8 mouse cellular contexts compared by ENCODE assay signal in genomic region chr1:126830031-126830927, GRCm38 (mm10). TPM values are rescaled to one million over a fixed set of nuclear protein-coding genes. Genes with fewer than 3 reads are reported as not detected.
DNase-seq lines count a peak whose midpoint lies in the region; ATAC-seq lines count a peak whose summit lies in the region.

Nckap5 (minus strand) TSS chr1:126830799.

- WGBS in embryonic facial prominence, embryonic 14.5 days = 2% methylated on average over 35 of the region's 35 CpGs
- 3% methylated on average over 35 of the region's 35 CpGs for WGBS in midbrain, embryonic 11.5 days
- under 1% methylated on average over 35 of the region's 35 CpGs for WGBS in stomach, embryonic 14.5 days

- H3K36me3 ChIP-seq in embryonic facial prominence, embryonic 14.5 days (ENCODE audit: control insufficient read depth, insufficient read depth, low read length) = no peaks in the 10 kb centered on the region
- H3K36me3 ChIP-seq in midbrain, embryonic 11.5 days (ENCODE audit: control insufficient read depth, insufficient read depth, low read length) = no peaks in the 10 kb centered on the region
- H3K36me3 ChIP-seq in stomach, embryonic 14.5 days (ENCODE audit: control insufficient read depth, insufficient read depth, low read length) = no peaks in the 10 kb centered on the region

- peak within 1 kb of the TSS; percentile 71 for H3K27ac ChIP-seq in embryonic facial prominence, embryonic 14.5 days (replicated peaks; ENCODE audit: low read depth, low read length)
- peak within 1 kb of the TSS; percentile 26 for H3K27ac ChIP-seq in midbrain, embryonic 11.5 days (ENCODE audit: low read depth, low read length)
- no peak within 1 kb of the TSS for H3K27ac ChIP-seq in stomach, embryonic 14.5 days (ENCODE audit: low read length)

- H3K4me3 ChIP-seq in embryonic facial prominence, embryonic 14.5 days (ENCODE audit: low read depth, low read length) = peak within 1 kb of the TSS; percentile 36
- peak within 1 kb of the TSS; percentile 31 for H3K4me3 ChIP-seq in midbrain, embryonic 11.5 days (ENCODE audit: low read depth, low read length)
- peak within 1 kb of the TSS; percentile 29 for H3K4me3 ChIP-seq in stomach, embryonic 14.5 days (ENCODE audit: low read depth, low read length)

- intact Hi-C loops in left cerebral cortex, postnatal 4 days (cut with DNase I) = no loop called here

- H3K9ac ChIP-seq in embryonic facial prominence, embryonic 14.5 days (ENCODE audit: low read depth, low read length) = peak within 1 kb of the TSS; percentile 58
- H3K9ac ChIP-seq in midbrain, embryonic 11.5 days (ENCODE audit: low read length) = peak within 1 kb of the TSS; percentile 54
- H3K9ac ChIP-seq in stomach, embryonic 14.5 days (replicated peaks; ENCODE audit: low read depth, low read length) = 0 out of 2 replicates have a peak within 1 kb of the TSS, but pooled peaks have one; percentile 25

- DNase-seq in adrenal gland, postnatal 36 days = peak; percentile 61 to 75
- DNase-seq in embryonic facial prominence, embryonic 14.5 days (ENCODE audit: low spot score) = peak; percentile 93
- peak; percentile 70 for DNase-seq in heart, adult 8-10 months (ENCODE audit: low spot score)
- peak; percentile 81 for DNase-seq in kidney, adult 18-20 months
- peak; percentile 82 for DNase-seq in left cerebral cortex, postnatal 4 days
- peak; percentile 96 for DNase-seq in midbrain, embryonic 11.5 days (ENCODE audit: low spot score, missing footprints)
- no peak for DNase-seq in spleen, postnatal 14 days (ENCODE audit: low spot score in 2 of 2)

- H3K4me1 ChIP-seq in embryonic facial prominence, embryonic 14.5 days (ENCODE audit: control insufficient read depth, insufficient read depth, low read length) = peaks cover 8% of the 10 kb centered on the region; the same call in 1 of the 2 replicates
- H3K4me1 ChIP-seq in midbrain, embryonic 11.5 days (ENCODE audit: control insufficient read depth, insufficient read depth, low read length) = peaks cover 13% of the 10 kb centered on the region
- H3K4me1 ChIP-seq in stomach, embryonic 14.5 days (ENCODE audit: control insufficient read depth, insufficient read depth, low read length) = peaks cover 9% of the 10 kb centered on the region; the same call in 1 of the 2 replicates

- ATAC-seq in embryonic facial prominence, embryonic 14.5 days (ENCODE audit: low read depth) = peak; percentile 84
- peak; percentile 79 for ATAC-seq in midbrain, embryonic 11.5 days (ENCODE audit: low FRiP score)
- ATAC-seq in stomach, embryonic 14.5 days (ENCODE audit: insufficient number of reproducible peaks, insufficient read depth, low FRiP score, low read depth) = peak; percentile 57

- 0 out of 2 replicates have a peak, but pooled peaks cover 9% of the 10 kb centered on the region for H3K27me3 ChIP-seq in embryonic facial prominence, embryonic 14.5 days (replicated peaks; ENCODE audit: control insufficient read depth, insufficient read depth, low read length)
- no peaks in the 10 kb centered on the region for H3K27me3 ChIP-seq in midbrain, embryonic 11.5 days (ENCODE audit: control insufficient read depth, insufficient read depth, low read length)
- no peaks in the 10 kb centered on the region for H3K27me3 ChIP-seq in stomach, embryonic 14.5 days (ENCODE audit: control insufficient read depth, insufficient read depth, low read length)

- peak within 1 kb of the TSS; percentile 65 for H3K4me2 ChIP-seq in embryonic facial prominence, embryonic 14.5 days (ENCODE audit: low read depth, low read length)
- H3K4me2 ChIP-seq in midbrain, embryonic 11.5 days = peak within 1 kb of the TSS; percentile 64
- H3K4me2 ChIP-seq in stomach, embryonic 14.5 days (replicated peaks; ENCODE audit: low read depth, low read length) = peak within 1 kb of the TSS; percentile 78

- no peaks in the 10 kb centered on the region for H3K9me3 ChIP-seq in embryonic facial prominence, embryonic 14.5 days (ENCODE audit: control insufficient read depth, low read length)
- no peaks in the 10 kb centered on the region for H3K9me3 ChIP-seq in midbrain, embryonic 11.5 days (ENCODE audit: control insufficient read depth, low read length)
- no peaks in the 10 kb centered on the region for H3K9me3 ChIP-seq in stomach, embryonic 14.5 days (ENCODE audit: control insufficient read depth, low read depth, low read length)

RNA-seq across cellular contexts. Expression of gene Nckap5, which starts in this region (rescaled TPM):
- 10 to 100 TPM; 39.0 to 79.2 TPM for total RNA-seq in adrenal gland, postnatal 36 days (2021)
- polyA plus RNA-seq in embryonic facial prominence, embryonic 14.5 days (2014; fragmentation: Nextera tagmentation; extraction: Ambion mirVana) = 6.2 and 7.9 TPM in 2 replicates
- total RNA-seq in heart, adult 8-10 months (2022) = 10 to 100 TPM in 2 of 4 experiments, 1 to 10 TPM in 2; 6.8 to 11.7 (median 8.7) TPM
- total RNA-seq in left cerebral cortex, postnatal 4 days (2021) = 10 to 100 TPM; 25.5 to 25.8 TPM
- polyA plus RNA-seq in midbrain, embryonic 11.5 days (2014; fragmentation: Nextera tagmentation; extraction: Ambion mirVana) = 20.4 and 23.1 TPM in 2 replicates
- 4.8 and 5.2 TPM in 2 replicates for polyA plus RNA-seq in stomach, embryonic 14.5 days (2014; fragmentation: Nextera tagmentation; extraction: Ambion mirVana)

Comparison
In these comparisons a context has a peak if more than half of its experiments do, and no peak if none do; other contexts are left out.
1. DNase-seq: peak in adrenal gland, postnatal 36 days (2 of 2), embryonic facial prominence, embryonic 14.5 days (single experiment), heart, adult 8-10 months (single experiment), kidney, adult 18-20 months (single experiment), left cerebral cortex, postnatal 4 days (single experiment) and midbrain, embryonic 11.5 days (single experiment); none in spleen, postnatal 14 days (0 of 2).
2. Peak in every context shown above with its lines, with median percentiles within 50 percentile points of each other: ATAC-seq, H3K4me2 ChIP-seq, H3K4me3 ChIP-seq and H3K9ac ChIP-seq.